7 mouse cellular contexts compared by ENCODE assay signal in the genomic region with DNA sequence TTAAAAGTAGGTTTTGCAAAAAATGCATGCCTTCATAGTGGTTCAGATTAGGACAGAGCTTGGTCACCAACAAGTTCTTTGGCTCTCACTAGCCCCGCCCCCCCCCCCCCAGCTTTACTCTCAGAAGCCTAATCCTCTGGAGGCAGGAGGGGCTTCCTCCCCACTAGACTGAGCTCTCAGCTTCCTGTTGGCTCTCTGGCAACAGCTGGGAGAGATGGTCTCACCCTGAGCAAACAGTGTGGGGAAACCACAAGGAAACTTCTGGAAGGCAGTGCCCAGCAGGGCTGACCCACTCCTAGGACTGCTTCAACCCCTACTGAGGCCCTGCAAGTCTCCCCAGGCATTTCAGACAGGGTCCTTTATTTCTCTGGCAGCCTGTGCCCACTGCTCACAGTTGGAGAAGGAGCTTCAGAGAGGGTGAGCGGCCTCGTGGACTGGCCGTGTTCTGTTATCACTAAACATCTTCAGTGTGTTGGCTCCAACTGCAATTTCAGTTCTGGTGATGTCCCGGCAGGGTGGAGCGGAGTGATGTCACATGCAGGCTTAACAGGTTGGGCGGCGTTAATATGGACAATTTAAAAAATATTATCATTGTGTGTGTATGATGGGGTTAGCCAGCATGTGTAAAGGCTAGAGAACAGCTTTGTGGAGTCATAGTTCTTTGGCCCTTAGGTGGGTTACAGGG. TPM values are rescaled to one million over a fixed set of nuclear protein-coding genes. Genes with fewer than 3 reads are reported as not detected.
A peak's percentile ranks its signal among the peaks of the same experiment; 100 is the strongest.
DNase-seq lines count a peak whose midpoint lies in the region; ATAC-seq and TF ChIP-seq lines count a peak whose summit lies in the region.
"Not testable (repeated sequence)": the region's sequence is repeated elsewhere in the genome, so short reads cannot be mapped to it uniquely, and the experiment has no call there.

No protein-coding gene starts in this region.

- H3K4me1 ChIP-seq in kidney, postnatal 0 days (replicated peaks; ENCODE audit: insufficient read depth, low read length); lung, embryonic 14.5 days (ENCODE audit: insufficient read depth); stomach, embryonic 14.5 days (ENCODE audit: control insufficient read depth, insufficient read depth, low read length): not testable (repeated sequence)
- peaks cover 53% of the 10 kb centered on the region for H3K4me1 ChIP-seq in liver, embryonic 13.5 days (replicated peaks)

- ATAC-seq in erythroblast, adult 5-6 weeks (replicated peaks; ENCODE audit: low FRiP score, poor library complexity, severe bottlenecking): peak; percentile 78
- peak; percentile 59 to 65 for ATAC-seq in hematopoietic stem cell, adult 5-6 weeks (replicated peaks in 1 of 2; ENCODE audit: insufficient read depth in 1 of 2, low FRiP score in 2 of 2, low TSS enrichment in 1 of 2, low read depth in 1 of 2, poor library complexity in 2 of 2, severe bottlenecking in 2 of 2)
- 0 out of 2 replicates have a peak, but pooled peaks have one; percentile 38 for ATAC-seq in kidney, postnatal 0 days (replicated peaks; ENCODE audit: low FRiP score, low read depth)
- peak; percentile 44 for ATAC-seq in liver, embryonic 13.5 days (ENCODE audit: low read depth)
- ATAC-seq in lung, embryonic 14.5 days (ENCODE audit: insufficient read depth): peak; percentile 62; the same call in 1 of the 2 replicates
- ATAC-seq in megakaryocyte progenitor cell, adult 5-6 weeks (replicated peaks; ENCODE audit: poor library complexity): peak; percentile 78
- ATAC-seq in stomach, embryonic 14.5 days (ENCODE audit: insufficient number of reproducible peaks, insufficient read depth, low FRiP score, low read depth): peak; percentile 35; the same call in 1 of the 2 replicates

- not testable (repeated sequence) for TF ChIP-seq CTCF in kidney, postnatal 0 days (IDR thresholded peaks at IDR 0.05; ENCODE audit: low read depth); lung, embryonic 14.5 days (IDR thresholded peaks at IDR 0.05; ENCODE audit: low read depth)

- peaks cover 14% of the 10 kb centered on the region; the same call in 1 of the 2 replicates for H3K36me3 ChIP-seq in kidney, postnatal 0 days (ENCODE audit: insufficient read depth, low read length)
- peaks cover 21% of the 10 kb centered on the region for H3K36me3 ChIP-seq in liver, embryonic 13.5 days
- peaks cover 12% of the 10 kb centered on the region for H3K36me3 ChIP-seq in lung, embryonic 14.5 days (ENCODE audit: insufficient read depth)
- peaks cover 17% of the 10 kb centered on the region for H3K36me3 ChIP-seq in stomach, embryonic 14.5 days (ENCODE audit: control insufficient read depth, insufficient read depth, low read length)

- DNase-seq in kidney, postnatal 0 days (ENCODE audit: low spot score); liver, embryonic 13.5 days; lung, embryonic 14.5 days: not testable (repeated sequence)

- WGBS in kidney, postnatal 0 days: 75% methylated on average over 8 of the region's 8 CpGs
- WGBS in liver, embryonic 13.5 days (ENCODE audit: insufficient replicate concordance): 28% methylated on average over 8 of the region's 8 CpGs
- WGBS in lung, embryonic 14.5 days: 52% methylated on average over 8 of the region's 8 CpGs
- WGBS in stomach, embryonic 14.5 days: 56% methylated on average over 8 of the region's 8 CpGs

- not testable (repeated sequence) for H3K4me3 ChIP-seq in kidney, postnatal 0 days (replicated peaks; ENCODE audit: low read depth, low read length); liver, embryonic 13.5 days (replicated peaks); lung, embryonic 14.5 days (ENCODE audit: low read depth, low read length); stomach, embryonic 14.5 days (ENCODE audit: low read depth, low read length)

- not testable (repeated sequence) for H3K9me3 ChIP-seq in kidney, postnatal 0 days (replicated peaks; ENCODE audit: low read length); liver, embryonic 13.5 days (replicated peaks); lung, embryonic 14.5 days (ENCODE audit: low read depth, low read length); stomach, embryonic 14.5 days (ENCODE audit: control insufficient read depth, low read depth, low read length)

- not testable (repeated sequence) for H3K9ac ChIP-seq in kidney, postnatal 0 days (ENCODE audit: low read depth, low read length); liver, embryonic 13.5 days; lung, embryonic 14.5 days; stomach, embryonic 14.5 days (replicated peaks; ENCODE audit: low read depth, low read length)

- not testable (repeated sequence) for H3K27me3 ChIP-seq in kidney, postnatal 0 days (ENCODE audit: insufficient read depth, low read length); liver, embryonic 13.5 days; lung, embryonic 14.5 days (ENCODE audit: insufficient read depth, low read length); stomach, embryonic 14.5 days (ENCODE audit: control insufficient read depth, insufficient read depth, low read length)

- not testable (repeated sequence) for H3K27ac ChIP-seq in kidney, postnatal 0 days; liver, embryonic 13.5 days; lung, embryonic 14.5 days (ENCODE audit: low read depth); stomach, embryonic 14.5 days (ENCODE audit: low read length)

- not testable (repeated sequence) for H3K4me2 ChIP-seq in kidney, postnatal 0 days (ENCODE audit: low read length); liver, embryonic 13.5 days; lung, embryonic 14.5 days; stomach, embryonic 14.5 days (replicated peaks; ENCODE audit: low read depth, low read length)

RNA-seq across cellular contexts. Expression of a gene that starts 20.8 kb away (rescaled TPM):
- total RNA-seq in erythroblast, adult 5-6 weeks (2015; ENCODE audit: low replicate concordance): 2.9 and 6.5 TPM in 2 replicates
- total RNA-seq in erythroblast, adult 5-6 weeks (2017; ENCODE audit: low replicate concordance): 5.4 and 5.7 TPM in 2 replicates
- total RNA-seq in hematopoietic stem cell, adult 5-6 weeks (2017): 13.2 and 21.6 TPM in 2 replicates
- polyA plus RNA-seq in kidney, postnatal 0 days (2015; fragmentation: Nextera tagmentation; extraction: Ambion mirVana): 6.0 and 6.7 TPM in 2 replicates
- 1.8 and 2.2 TPM in 2 replicates for polyA plus RNA-seq in liver, embryonic 13.5 days (2015; fragmentation: Nextera tagmentation; extraction: Ambion mirVana)
- 4.8 TPM in 2 replicates for polyA plus RNA-seq in lung, embryonic 14.5 days (2014; fragmentation: Nextera tagmentation; extraction: Ambion mirVana)
- 3.6 and 5.5 TPM in 2 replicates for total RNA-seq in megakaryocyte progenitor cell, adult 5-6 weeks (2015)
- total RNA-seq in megakaryocyte progenitor cell, adult 5-6 weeks (2017): 9.9 and 11.3 TPM in 2 replicates
- 5.8 and 6.2 TPM in 2 replicates for polyA plus RNA-seq in stomach, embryonic 14.5 days (2014; fragmentation: Nextera tagmentation; extraction: Ambion mirVana)

RNA-seq across cellular contexts. Expression of a gene that starts 29.0 kb away (rescaled TPM):
- 1.3 and 2.5 TPM in 2 replicates for total RNA-seq in erythroblast, adult 5-6 weeks (2015; ENCODE audit: low replicate concordance)
- 9.2 and 15.5 TPM in 2 replicates for total RNA-seq in erythroblast, adult 5-6 weeks (2017; ENCODE audit: low replicate concordance)
- total RNA-seq in hematopoietic stem cell, adult 5-6 weeks (2017): 23.0 and 29.1 TPM in 2 replicates
- polyA plus RNA-seq in kidney, postnatal 0 days (2015; fragmentation: Nextera tagmentation; extraction: Ambion mirVana): 3.6 and 4.6 TPM in 2 replicates
- polyA plus RNA-seq in liver, embryonic 13.5 days (2015; fragmentation: Nextera tagmentation; extraction: Ambion mirVana): 3.3 and 3.5 TPM in 2 replicates
- 8.5 and 8.7 TPM in 2 replicates for polyA plus RNA-seq in lung, embryonic 14.5 days (2014; fragmentation: Nextera tagmentation; extraction: Ambion mirVana)
- 14.0 and 14.9 TPM in 2 replicates for total RNA-seq in megakaryocyte progenitor cell, adult 5-6 weeks (2015)
- total RNA-seq in megakaryocyte progenitor cell, adult 5-6 weeks (2017): 16.7 and 22.1 TPM in 2 replicates
- polyA plus RNA-seq in stomach, embryonic 14.5 days (2014; fragmentation: Nextera tagmentation; extraction: Ambion mirVana): 12.9 and 13.4 TPM in 2 replicates

RNA-seq across cellular contexts. Expression of a gene that starts 29.1 kb away (rescaled TPM):
- total RNA-seq in erythroblast, adult 5-6 weeks (2015; ENCODE audit: low replicate concordance): 33.4 and 36.8 TPM in 2 replicates
- total RNA-seq in erythroblast, adult 5-6 weeks (2017; ENCODE audit: low replicate concordance): 8.7 and 13.2 TPM in 2 replicates
- 7.3 and 7.8 TPM in 2 replicates for total RNA-seq in hematopoietic stem cell, adult 5-6 weeks (2017)
- polyA plus RNA-seq in kidney, postnatal 0 days (2015; fragmentation: Nextera tagmentation; extraction: Ambion mirVana): 7.8 and 8.2 TPM in 2 replicates
- polyA plus RNA-seq in liver, embryonic 13.5 days (2015; fragmentation: Nextera tagmentation; extraction: Ambion mirVana): 13.6 and 19.5 TPM in 2 replicates
- polyA plus RNA-seq in lung, embryonic 14.5 days (2014; fragmentation: Nextera tagmentation; extraction: Ambion mirVana): 23.3 TPM in 2 replicates
- total RNA-seq in megakaryocyte progenitor cell, adult 5-6 weeks (2015): 42.3 and 45.4 TPM in 2 replicates
- 5.6 TPM in 2 replicates for total RNA-seq in megakaryocyte progenitor cell, adult 5-6 weeks (2017)
- 26.6 and 29.0 TPM in 2 replicates for polyA plus RNA-seq in stomach, embryonic 14.5 days (2014; fragmentation: Nextera tagmentation; extraction: Ambion mirVana)

RNA-seq across cellular contexts. Expression of a gene that starts 45.1 kb away (rescaled TPM):
- total RNA-seq in erythroblast, adult 5-6 weeks (2015; ENCODE audit: low replicate concordance): 2.5 TPM in 2 replicates
- 1.2 and 1.5 TPM in 2 replicates for total RNA-seq in erythroblast, adult 5-6 weeks (2017; ENCODE audit: low replicate concordance)
- 18.2 and 19.4 TPM in 2 replicates for total RNA-seq in hematopoietic stem cell, adult 5-6 weeks (2017)
- polyA plus RNA-seq in kidney, postnatal 0 days (2015; fragmentation: Nextera tagmentation; extraction: Ambion mirVana): 9.3 and 10.6 TPM in 2 replicates
- 3.0 and 3.1 TPM in 2 replicates for polyA plus RNA-seq in liver, embryonic 13.5 days (2015; fragmentation: Nextera tagmentation; extraction: Ambion mirVana)
- polyA plus RNA-seq in lung, embryonic 14.5 days (2014; fragmentation: Nextera tagmentation; extraction: Ambion mirVana): 6.6 and 7.5 TPM in 2 replicates
- total RNA-seq in megakaryocyte progenitor cell, adult 5-6 weeks (2015): 8.0 and 10.8 TPM in 2 replicates
- 7.0 and 8.9 TPM in 2 replicates for total RNA-seq in megakaryocyte progenitor cell, adult 5-6 weeks (2017)
- polyA plus RNA-seq in stomach, embryonic 14.5 days (2014; fragmentation: Nextera tagmentation; extraction: Ambion mirVana): 9.3 and 10.4 TPM in 2 replicates
